Mouse (Mus musculus): ENCODE measurements around the gene Dcdc2b.

GRCm38 (mm10) chr4:129617121-129617641 lies 3.1 kb upstream of the Dcdc2b start:
- TF ChIP-seq POLR2A (IDR thresholded peaks at IDR 0.05; ENCODE audit: borderline replicate concordance, extremely low read depth, low read depth, low read length) (no peak), CTCF (IDR thresholded peaks at IDR 0.05; ENCODE audit: insufficient read depth, low read length) (no peak)
